In the genomic region with DNA sequence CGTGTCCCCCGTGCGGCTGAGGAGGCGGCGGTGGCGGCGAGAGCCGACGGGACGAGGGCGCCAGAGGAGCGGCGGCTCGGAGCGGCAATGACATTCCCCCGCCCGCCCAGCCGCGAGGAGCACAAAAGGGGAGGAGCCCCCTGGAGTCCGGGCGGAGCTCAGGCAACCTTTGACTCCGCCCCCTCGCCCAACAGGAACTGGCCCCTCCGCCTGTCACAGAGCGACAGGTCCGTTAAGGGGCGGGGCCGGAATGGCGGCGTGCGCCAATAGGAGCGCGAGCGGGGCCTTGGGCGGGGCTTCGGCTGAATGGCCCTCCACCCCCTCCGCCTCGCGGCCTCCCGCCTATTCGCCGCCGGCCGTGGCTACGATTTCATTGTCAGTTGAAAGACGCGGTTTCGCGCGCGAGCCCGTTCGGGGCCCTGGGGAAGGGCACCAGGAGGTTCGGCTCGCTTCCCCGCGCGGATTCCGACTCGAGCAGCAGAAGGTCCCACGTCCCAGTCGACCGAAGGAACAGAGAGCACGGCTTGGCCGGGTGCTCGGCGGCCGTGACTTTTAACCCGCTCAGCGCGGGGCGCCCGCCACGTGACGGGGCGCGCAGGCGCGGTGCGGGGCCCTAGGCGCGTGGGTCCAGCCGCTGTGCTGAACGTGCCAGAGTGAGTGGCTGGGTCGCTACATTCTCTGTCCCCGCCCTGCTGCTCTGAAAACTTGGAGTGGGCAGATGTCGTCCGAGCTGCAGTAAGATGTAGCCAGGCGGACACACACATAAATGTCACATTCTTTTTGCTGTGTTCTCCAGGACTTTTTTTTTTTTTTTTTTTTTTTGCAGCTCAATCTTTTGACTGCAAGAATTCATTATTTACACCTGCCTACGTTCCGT, we compare ENCODE assay signal across 7 mouse cellular contexts. TPM values are rescaled to one million over a fixed set of nuclear protein-coding genes. Genes with fewer than 3 reads are reported as not detected.
A peak's percentile ranks its signal among the peaks of the same experiment; 100 is the strongest.
DNase-seq lines count a peak whose midpoint lies in the region; ATAC-seq lines count a peak whose summit lies in the region.

A gene (minus strand): TSS at position 76 of the 877 bp plus-strand sequence.

- intact Hi-C loops in gastrocnemius, postnatal 36 days (cut with DNase I) = no loop called here
- intact Hi-C loops in left cerebral cortex, postnatal 25 days (cut with DNase I) = loop anchor here (10.0 kb wide), 1 partner anchor 724 kb away; no protein-coding TSS in a partner anchor

- peak; percentile 95 for ATAC-seq in intestine, embryonic 15.5 days

- H3K9me3 ChIP-seq in intestine, embryonic 15.5 days = no peaks in the 10 kb centered on the region
- H3K9me3 ChIP-seq in midbrain, embryonic 10.5 days (replicated peaks) = no peaks in the 10 kb centered on the region

- H3K27ac ChIP-seq in intestine, embryonic 15.5 days = peak within 1 kb of the TSS; percentile 99
- peak within 1 kb of the TSS; percentile 99 for H3K27ac ChIP-seq in midbrain, embryonic 10.5 days (replicated peaks)

- H3K4me1 ChIP-seq in intestine, embryonic 15.5 days (replicated peaks) = peaks cover 7% of the 10 kb centered on the region; the same call in 1 of the 2 replicates
- peaks cover 39% of the 10 kb centered on the region for H3K4me1 ChIP-seq in midbrain, embryonic 10.5 days

- H3K27me3 ChIP-seq in intestine, embryonic 15.5 days (replicated peaks) = no peaks in the 10 kb centered on the region
- H3K27me3 ChIP-seq in midbrain, embryonic 10.5 days (ENCODE audit: low read depth, poor library complexity, severe bottlenecking) = no peaks in the 10 kb centered on the region

- H3K9ac ChIP-seq in intestine, embryonic 15.5 days = peak within 1 kb of the TSS; percentile 100

- H3K4me3 ChIP-seq in intestine, embryonic 15.5 days (replicated peaks) = peak within 1 kb of the TSS; percentile 97
- peak within 1 kb of the TSS; percentile 96 for H3K4me3 ChIP-seq in midbrain, embryonic 10.5 days

- H3K36me3 ChIP-seq in intestine, embryonic 15.5 days = no peaks in the 10 kb centered on the region
- no peaks in the 10 kb centered on the region for H3K36me3 ChIP-seq in midbrain, embryonic 10.5 days

- H3K4me2 ChIP-seq in intestine, embryonic 15.5 days (replicated peaks) = peak within 1 kb of the TSS; percentile 57

- under 1% methylated on average over 86 of the region's 91 CpGs for WGBS in intestine, embryonic 15.5 days
- WGBS in midbrain, embryonic 10.5 days = under 1% methylated on average over 91 of the region's 91 CpGs

- peak; percentile 100 for DNase-seq in adrenal gland, adult 2 months
- DNase-seq in embryo, embryonic 11.5 days (ENCODE audit: low read depth, low spot score) = peak; percentile 98
- peak; percentile 99 to 100 for DNase-seq in gastrocnemius, postnatal 36 days
- peak; percentile 100 for DNase-seq in left cerebral cortex, postnatal 25 days (ENCODE audit: low spot score in 2 of 2)
- DNase-seq in midbrain, embryonic 10.5 days (ENCODE audit: low spot score) = peak; percentile 100
- peak; percentile 100 for DNase-seq in right cerebral cortex, postnatal 4 days

RNA-seq across cellular contexts. Expression of the gene that starts here (rescaled TPM):
- total RNA-seq in adrenal gland, adult 2 months (2021) = 100 to 1,000 TPM; 106 to 136 TPM
- 91.1 and 95.7 TPM in 2 replicates for polyA plus RNA-seq in adrenal gland, adult 2 months (2012; rRNA removed)
- 10 to 100 TPM; 67.9 to 78.6 TPM for total RNA-seq in gastrocnemius, postnatal 36 days (2021)
- polyA plus RNA-seq in intestine, embryonic 15.5 days (2015; fragmentation: Nextera tagmentation; extraction: Ambion mirVana) = 128 TPM in 2 replicates
- 100 to 1,000 TPM in 1 of 2 experiments, 10 to 100 TPM in 1; 85.2 to 100 TPM for total RNA-seq in left cerebral cortex, postnatal 25 days (2021)
- 91.0 and 99.9 TPM in 2 replicates for polyA plus RNA-seq in midbrain, embryonic 10.5 days (2016; fragmentation: Nextera tagmentation; extraction: Ambion mirVana)

Comparison
In these comparisons a context has a peak if more than half of its experiments do, and no peak if none do; other contexts are left out.
1. Peak in every context shown above with its lines: DNase-seq, ATAC-seq, H3K4me3 ChIP-seq and H3K27ac ChIP-seq.